Mouse (Mus musculus) layer of hippocampus, adult 11-12 months (tissue): ENCODE data around the gene Gpsm2.

Experiments
- DNase-seq: peaks from one replicate; pipeline ENCODE4 v3.0.0; 2022; ENCODE audit warnings: low spot score

Gpsm2 gene

GRCm38 (mm10) chr3:108722036-108722872, at the start of gene Gpsm2:
TSS of gene Gpsm2 (minus strand) at chr3:108722309.
- peak; percentile 95 for DNase-seq

GRCm38 (mm10) chr3:108770725-108771368, 48.7 kb upstream of the Gpsm2 start:
- DNase-seq: peak; percentile 88

DNA sequence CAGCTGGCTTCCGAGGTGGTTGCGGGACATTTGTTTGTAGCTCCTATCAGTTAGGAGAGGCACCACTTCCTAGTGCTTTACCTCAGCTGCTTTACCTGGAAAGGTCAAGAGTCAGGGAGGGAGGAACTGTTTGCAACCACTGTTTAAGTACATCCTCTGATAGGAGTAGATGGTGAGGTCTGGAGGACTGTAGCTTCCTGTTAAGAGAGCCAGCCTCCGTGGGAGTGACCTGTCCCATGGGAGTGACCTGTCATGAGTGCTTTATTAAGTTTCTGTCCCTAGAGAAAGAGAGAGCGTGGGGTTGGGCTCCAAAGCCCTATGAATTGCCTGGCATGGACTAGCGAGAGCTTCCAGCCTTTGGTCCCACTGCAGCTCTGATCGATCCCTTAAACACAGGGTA, 47.4 kb upstream of the Gpsm2 start:
- no peak for DNase-seq

- no peak for DNase-seq
These were observed 45.3 kb upstream of the Gpsm2 start for GRCm38 (mm10) chr3:108767416-108767815.

GRCm38 (mm10) chr3:108766943-108767342, 44.8 kb upstream of the Gpsm2 start:
- DNase-seq: no peak

DNA sequence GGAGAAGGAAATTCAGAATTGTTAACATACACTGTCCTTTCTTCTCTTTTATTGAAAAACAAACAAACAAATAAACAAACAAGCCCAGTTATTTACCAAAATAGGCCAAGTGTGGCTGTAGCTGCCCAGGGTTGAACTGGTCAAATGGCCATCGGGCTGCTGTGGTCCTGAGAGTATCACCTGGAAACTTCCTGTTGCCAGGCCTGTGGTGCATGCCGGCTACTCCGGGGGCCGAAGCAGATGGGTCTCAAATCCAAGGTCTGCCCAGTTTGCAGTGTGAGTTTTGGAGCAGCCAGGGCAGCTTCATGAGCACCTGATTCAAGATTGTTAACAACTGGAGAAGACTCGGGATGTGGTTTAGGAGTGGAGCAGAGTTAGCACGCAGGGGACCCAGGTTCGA, 43.4 kb upstream of the Gpsm2 start:
- DNase-seq: no peak

DNA sequence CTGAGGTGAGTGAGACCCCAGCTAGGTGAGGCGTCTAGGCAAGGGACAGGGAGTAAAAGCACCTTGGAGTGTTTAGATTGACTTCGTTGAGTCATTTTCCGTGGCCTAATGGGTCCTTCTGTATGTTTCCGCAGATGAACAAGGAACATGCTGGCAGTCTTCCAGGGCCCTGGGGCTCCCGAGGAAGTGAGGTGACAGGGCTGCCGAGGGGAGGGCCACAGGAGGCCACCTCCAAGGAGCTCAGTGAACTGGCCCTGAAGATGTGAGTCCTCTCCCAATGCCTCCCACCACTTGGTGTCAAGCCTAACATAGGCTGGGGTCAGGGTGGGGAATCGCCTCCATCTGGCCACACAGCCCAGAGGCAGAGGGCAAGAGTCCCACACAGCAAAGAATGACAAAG, 42.9 kb upstream of the Gpsm2 start:
- DNase-seq: no peak

DNA sequence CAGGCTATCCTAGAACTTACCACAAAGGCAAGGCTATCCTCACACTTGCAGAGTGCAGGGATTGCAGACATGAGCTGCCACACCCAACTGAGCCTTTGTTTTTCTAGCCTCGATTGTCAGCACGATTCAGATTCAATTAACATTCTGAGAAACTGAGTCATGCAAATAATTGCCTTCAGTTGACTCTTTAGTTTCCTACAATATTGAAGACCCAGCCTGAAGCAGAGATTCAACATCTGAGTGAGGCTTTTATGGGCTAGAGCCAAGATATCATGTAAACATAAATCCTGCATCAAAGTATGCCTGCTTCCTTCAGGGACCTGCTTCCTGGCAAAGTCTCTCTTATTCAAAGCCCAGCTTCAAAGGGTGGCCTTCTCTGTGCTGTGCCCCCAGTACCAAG, 41.6 kb upstream of the Gpsm2 start:
- no peak for DNase-seq

- DNase-seq: peak; percentile 30
These were observed 40.5 kb upstream of the Gpsm2 start for GRCm38 (mm10) chr3:108762597-108763111.

GRCm38 (mm10) chr3:108759566-108760420, 37.7 kb upstream of the Gpsm2 start:
- DNase-seq: no peak

- no peak for DNase-seq
These were observed 35.5 kb upstream of the Gpsm2 start for GRCm38 (mm10) chr3:108757570-108757969.

DNA sequence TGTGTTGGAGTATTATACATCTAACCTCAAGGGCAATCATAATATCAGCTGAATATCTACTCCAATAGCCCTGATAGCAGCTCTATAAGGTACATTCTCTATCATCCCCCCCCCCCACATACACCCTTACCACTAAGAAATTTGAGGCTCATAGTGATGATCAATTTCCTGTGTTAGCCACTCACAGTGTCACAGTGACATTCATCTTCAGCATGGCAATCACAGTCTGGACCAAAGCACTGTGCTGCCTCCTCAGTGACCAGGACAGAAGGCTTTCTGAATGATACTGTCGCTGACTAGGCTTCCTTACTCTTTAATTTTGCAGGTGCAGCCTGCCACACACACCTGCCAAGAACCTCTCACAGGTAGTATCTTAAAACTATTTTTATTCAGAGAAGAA, 34.0 kb upstream of the Gpsm2 start:
- DNase-seq: no peak

DNA sequence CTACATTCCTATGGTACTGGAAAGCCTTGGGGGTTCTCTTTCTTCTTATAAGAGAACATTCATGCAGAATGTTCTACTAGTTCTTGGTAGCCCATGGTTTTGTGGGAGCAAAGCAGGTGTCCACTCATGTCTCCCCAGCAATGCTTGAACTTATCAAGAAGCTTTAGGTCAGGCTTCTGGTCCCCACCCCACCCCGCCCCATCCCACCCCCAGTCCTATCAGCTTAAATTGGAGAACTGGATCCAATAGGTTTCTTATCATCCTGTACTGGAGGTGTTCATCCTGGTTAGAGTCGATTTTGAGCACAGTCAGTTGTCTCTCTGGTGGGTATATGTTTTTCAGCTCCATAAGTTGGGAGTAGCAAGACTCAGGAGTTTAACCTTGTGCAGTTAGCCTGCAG, 33.4 kb upstream of the Gpsm2 start:
- DNase-seq: no peak

- no peak for DNase-seq
These were observed 32.4 kb upstream of the Gpsm2 start for GRCm38 (mm10) chr3:108754541-108754940.

DNA sequence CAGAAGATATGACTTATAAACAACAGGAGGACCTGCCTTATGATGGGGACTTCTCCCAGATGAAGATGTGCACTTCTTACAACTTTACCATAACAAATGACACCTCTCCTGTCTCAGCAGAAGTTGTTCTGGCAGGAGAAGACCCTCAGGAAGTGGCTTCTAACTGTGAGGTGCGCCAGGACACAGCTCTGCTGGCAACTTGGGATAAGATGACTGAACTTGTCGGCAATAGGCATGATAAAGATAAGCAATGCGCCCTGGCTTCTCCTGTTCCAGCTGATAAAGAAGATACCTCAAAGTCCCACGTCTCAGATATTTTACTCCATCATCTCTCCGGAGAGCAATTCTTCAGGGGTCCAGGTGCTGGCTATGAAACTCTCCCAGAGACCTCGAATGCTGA, 29.6 kb upstream of the Gpsm2 start:
- no peak for DNase-seq

- DNase-seq: no peak
These were observed 29.0 kb upstream of the Gpsm2 start for GRCm38 (mm10) chr3:108751061-108751460.

DNA sequence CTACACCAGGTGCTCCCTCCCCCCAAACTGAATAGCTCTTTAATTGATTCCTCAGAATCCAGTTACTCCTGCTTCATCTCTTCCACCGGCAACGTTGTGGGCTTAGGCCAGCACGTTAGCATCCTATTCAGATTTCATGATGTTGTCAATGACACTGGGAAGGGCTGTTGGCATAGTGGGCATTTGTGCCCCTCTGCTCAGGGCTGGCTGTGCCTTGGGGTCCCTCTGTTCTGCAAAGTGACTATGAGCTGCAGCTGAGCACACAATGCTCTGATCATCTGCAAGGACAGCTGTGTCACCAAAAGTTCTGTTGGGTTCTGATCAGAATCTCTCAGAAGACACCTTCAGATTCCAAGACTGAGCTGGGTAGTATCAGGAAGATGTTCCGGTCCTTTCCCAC, 22.0 kb upstream of the Gpsm2 start:
- no peak for DNase-seq

DNA sequence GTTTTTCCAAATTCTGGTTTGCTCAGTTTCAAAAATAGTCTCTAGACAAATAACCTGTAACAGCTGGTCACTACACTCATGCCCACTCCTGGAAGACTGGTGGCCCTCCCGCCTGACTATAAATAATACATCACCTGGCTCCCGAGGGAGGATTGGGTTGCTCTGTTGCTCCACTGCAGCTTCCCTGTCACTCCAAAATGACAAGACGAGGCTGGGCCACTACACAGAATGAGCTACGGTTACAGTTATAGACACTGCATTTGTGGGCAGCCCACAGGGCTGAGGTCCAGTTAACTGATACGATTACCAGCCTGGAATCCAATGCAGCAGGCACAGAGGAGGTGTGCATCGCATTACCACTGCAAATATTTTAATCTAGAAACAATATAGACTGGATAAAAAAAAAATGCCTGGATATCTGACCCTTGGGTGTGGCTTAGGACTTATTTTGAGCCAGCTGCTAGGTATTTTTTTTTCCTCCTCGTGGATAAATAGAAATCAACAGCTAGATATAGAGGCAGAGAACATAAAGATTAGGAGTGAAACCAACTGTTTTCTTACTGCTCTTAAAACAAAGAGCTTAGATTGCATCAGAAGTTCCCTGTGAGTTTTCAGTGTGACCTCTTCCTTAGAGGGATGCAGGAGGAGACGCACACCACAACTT, 17.1 kb upstream of the Gpsm2 start, which contains the start of gene Aknad1:
Aknad1 (plus strand) TSS at position 614 of the 664 bp plus-strand sequence.
- no peak for DNase-seq

- DNase-seq: no peak
These were observed 15.7 kb upstream of the Gpsm2 start for GRCm38 (mm10) chr3:108737761-108738160.

DNA sequence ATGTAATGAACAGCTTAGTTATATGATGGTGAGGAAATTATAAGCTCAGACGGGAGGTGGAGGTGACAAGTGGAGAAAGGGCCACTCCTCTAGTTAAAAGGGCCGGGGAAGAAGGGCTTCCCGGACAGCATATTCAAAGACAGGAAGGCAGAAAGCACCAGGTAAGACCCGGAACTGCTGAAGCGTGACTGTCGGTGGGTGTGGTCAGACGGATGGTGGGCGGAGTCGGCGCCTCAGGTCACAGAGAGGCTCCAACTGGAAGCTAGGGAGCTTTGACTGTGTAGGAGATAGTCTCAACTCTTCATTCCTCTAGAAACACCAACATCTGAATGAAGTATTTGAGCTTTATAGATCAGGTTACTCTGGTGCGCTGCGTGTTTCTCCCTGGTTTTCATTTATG, 8.2 kb upstream of the Gpsm2 start:
- no peak for DNase-seq

DNA sequence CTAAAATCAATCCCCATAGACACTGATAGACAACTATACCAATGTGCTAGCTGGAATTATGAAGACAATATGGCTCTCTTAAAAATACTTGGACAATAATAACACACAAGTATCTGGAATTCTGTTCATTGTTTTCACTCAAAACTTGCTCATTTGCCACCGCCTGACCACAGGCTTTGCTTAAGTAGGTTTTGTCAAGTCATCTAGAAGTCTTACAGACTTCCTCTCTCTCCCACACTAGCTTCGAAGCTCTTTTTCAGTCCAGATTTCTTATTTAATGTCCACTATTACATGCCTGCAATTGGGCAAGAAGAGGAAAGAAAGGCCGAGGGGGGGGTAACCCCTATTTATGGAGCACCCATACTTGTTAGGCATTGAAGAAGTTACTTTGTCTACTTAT, 5.7 kb upstream of the Gpsm2 start:
- no peak for DNase-seq

DNA sequence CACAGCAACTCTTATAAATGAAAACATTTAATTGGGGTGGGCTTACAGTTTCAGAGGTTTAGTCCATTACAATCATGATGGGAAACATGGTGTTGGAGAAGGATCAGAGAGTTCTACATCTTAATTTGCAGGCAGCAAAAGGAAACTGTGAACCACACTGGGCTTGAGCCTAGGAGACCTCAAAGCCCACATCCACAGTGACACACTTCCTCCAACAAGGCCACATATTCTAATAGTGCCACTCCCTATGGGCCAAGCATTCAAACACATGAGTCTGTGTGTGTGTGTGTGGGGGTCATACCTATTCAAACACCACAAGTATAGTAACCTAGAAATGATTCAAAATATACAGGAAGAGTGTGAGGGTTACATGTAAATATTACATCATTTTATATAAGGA, 5.2 kb upstream of the Gpsm2 start:
- no peak for DNase-seq
